Mouse (Mus musculus) CH12.LX (cell line): ENCODE results near the gene Numa1. TPM values are rescaled to one million over a fixed set of nuclear protein-coding genes. Genes with fewer than 3 reads are reported as not detected.

Source experiments
- DNase-seq: peaks from one replicate; pipeline ENCODE4 v3.0.0-alpha.2; 2013; ENCODE audit errors: extremely low read depth
- H3K27ac ChIP-seq: 2 replicates; pipeline ENCODE4 v1.5.1; 2012; ENCODE audit warnings: low read depth, mild to moderate bottlenecking, control low read depth, moderate library complexity; ENCODE audit not compliant: insufficient read depth
- H3K27me3 ChIP-seq: replicated peaks from 2 replicates; pipeline ENCODE3; 2012; ENCODE audit warnings: inconsistent platforms
- H3K36me3 ChIP-seq, 2 experiments: replicated peaks in 1 of 2; 2 replicates each; pipeline versions ENCODE3 to v1.6.1; 2012; ENCODE audit warnings: inconsistent platforms in 1 of 2, low read length in 1 of 2, mild to moderate bottlenecking in 1 of 2, mixed read lengths in 1 of 2, moderate library complexity in 1 of 2; ENCODE audit not compliant: control insufficient read depth in 1 of 2, insufficient read depth in 1 of 2
- H3K4me1 ChIP-seq, 2 experiments: 2 replicates each; pipeline ENCODE4 v1.6.1; 2012; ENCODE audit warnings: inconsistent platforms in 1 of 2, moderate library complexity in 1 of 2; ENCODE audit not compliant: insufficient read depth in 2 of 2, control insufficient read depth in 1 of 2
- H3K4me2 ChIP-seq: 2 replicates; pipeline ENCODE4 v1.6.1; 2012; ENCODE audit warnings: low read depth, mild to moderate bottlenecking, control low read depth; ENCODE audit not compliant: poor library complexity, insufficient read depth, severe bottlenecking
- H3K4me3 ChIP-seq, 3 experiments: fragments of 150-350 bp in 1 of 3; sonication (generic) in 1 of 3; replicated peaks in 1 of 3; 2 replicates each; pipeline versions ENCODE3 to v1.5.1; 2011 to 2012; ENCODE audit warnings: low read depth in 2 of 3, low read length in 2 of 3, mild to moderate bottlenecking in 2 of 3, moderate library complexity in 2 of 3, control low read depth in 1 of 3, improper control_type of control experiment in 1 of 3, inconsistent platforms in 1 of 3, mixed read lengths in 1 of 3; ENCODE audit not compliant: poor library complexity in 1 of 3
- H3K79me2 ChIP-seq: replicated peaks from 2 replicates; pipeline ENCODE4 v1.6.1; 2012; ENCODE audit warnings: mild to moderate bottlenecking, moderate library complexity; ENCODE audit not compliant: control insufficient read depth, poor library complexity, insufficient read depth, severe bottlenecking; ENCODE audit errors: extremely low read depth
- H3K9ac ChIP-seq: 2 replicates; pipeline ENCODE4 v1.6.1; 2012; ENCODE audit warnings: low read depth, mild to moderate bottlenecking, control low read depth, moderate library complexity; ENCODE audit not compliant: insufficient read depth
- H3K9me3 ChIP-seq: replicated peaks from 2 replicates; pipeline ENCODE3; 2012; ENCODE audit warnings: low read length, inconsistent platforms, mixed read lengths
- CTCF ChIP-seq, 2 experiments: IDR thresholded peaks in 1 of 2; conservative IDR thresholded peaks in 1 of 2; 2 replicates each; pipeline ENCODE4 v1.5.1; 2011 to 2012; ENCODE audit warnings: low read depth in 2 of 2, low read length in 2 of 2, improper control_type of control experiment in 1 of 2, inconsistent platforms in 1 of 2, mild to moderate bottlenecking in 1 of 2, moderate library complexity in 1 of 2
- ETS1 ChIP-seq: conservative IDR thresholded peaks from 2 replicates; pipeline ENCODE4 v1.6.1; 2012; ENCODE audit warnings: low read depth, mild to moderate bottlenecking, inconsistent platforms, low read length, improper control_type of control experiment, moderate library complexity
- HCFC1 ChIP-seq: IDR thresholded peaks from 2 replicates; pipeline ENCODE4 v1.6.1; 2012; ENCODE audit warnings: low read depth, mild to moderate bottlenecking, inconsistent platforms, low read length, improper control_type of control experiment
- IRF4 ChIP-seq: IDR thresholded peaks from 2 replicates; pipeline ENCODE4 v1.6.1; 2014; ENCODE audit warnings: low read depth, mild to moderate bottlenecking, inconsistent platforms, low read length, improper control_type of control experiment
- JUN ChIP-seq: IDR thresholded peaks from 2 replicates; pipeline ENCODE4 v1.6.1; 2011; ENCODE audit warnings: low read depth, mild to moderate bottlenecking, low read length, improper control_type of control experiment, moderate library complexity; ENCODE audit not compliant: insufficient read depth
- KAT2A ChIP-seq: IDR thresholded peaks from 2 replicates; pipeline ENCODE4 v1.6.1; 2012; ENCODE audit warnings: low read length, improper control_type of control experiment, inconsistent platforms; ENCODE audit not compliant: insufficient replicate concordance
- MAFK ChIP-seq: IDR thresholded peaks from 2 replicates; pipeline ENCODE4 v1.6.1; 2011; ENCODE audit warnings: low read length, improper control_type of control experiment; ENCODE audit not compliant: insufficient replicate concordance
- MAX ChIP-seq: IDR thresholded peaks from 2 replicates; pipeline ENCODE4 v1.6.1; 2011; ENCODE audit warnings: low read length, improper control_type of control experiment
- MYC ChIP-seq: IDR thresholded peaks from 2 replicates; pipeline ENCODE4 v1.6.1; 2011; ENCODE audit warnings: low read depth, mild to moderate bottlenecking, improper control_type of control experiment, low read length
- PAX5 ChIP-seq: IDR thresholded peaks from 2 replicates; pipeline ENCODE4 v1.6.1; 2012; ENCODE audit warnings: low read length, inconsistent platforms, mixed read lengths
- SIN3A ChIP-seq: IDR thresholded peaks from 2 replicates; pipeline ENCODE4 v1.6.1; 2012; ENCODE audit warnings: low read length, improper control_type of control experiment, inconsistent platforms
- SMC3 ChIP-seq: IDR thresholded peaks from 2 replicates; pipeline ENCODE4 v1.6.1; 2011; ENCODE audit warnings: low read depth, low read length, improper control_type of control experiment
- TBP ChIP-seq: conservative IDR thresholded peaks from 2 replicates; pipeline ENCODE4 v1.6.1; 2011; ENCODE audit warnings: low read depth, low read length, improper control_type of control experiment
- UBTF ChIP-seq: IDR thresholded peaks from 2 replicates; pipeline ENCODE4 v1.6.1; 2012; ENCODE audit warnings: low read depth, mild to moderate bottlenecking, inconsistent platforms, low read length, improper control_type of control experiment, moderate library complexity
- USF1 ChIP-seq: IDR thresholded peaks from 2 replicates; pipeline ENCODE4 v1.6.1; 2014; ENCODE audit warnings: low read depth, mild to moderate bottlenecking, inconsistent platforms, low read length, improper control_type of control experiment
- USF2 ChIP-seq: conservative IDR thresholded peaks from 2 replicates; pipeline ENCODE4 v1.6.1; 2011; ENCODE audit warnings: low read depth, low read length, improper control_type of control experiment
- ZC3H11A ChIP-seq: IDR thresholded peaks from 2 replicates; pipeline ENCODE4 v1.6.1; 2012; ENCODE audit warnings: low read depth, mild to moderate bottlenecking, inconsistent platforms, low read length, improper control_type of control experiment
- dilution Hi-C: fragments of 300-500 bp; cut with MboI; formaldehyde crosslinking; loops from 2 replicates; pipeline ENCODE4 v1.14.3; 2020; ENCODE audit warnings: low sequenced_read_pairs; ENCODE audit not compliant: extremely low pct_unique_long_range_greater_than_20kb, extremely low pct_ligation_motif_present
- in situ Hi-C: fragments of 300-500 bp; cut with MboI; formaldehyde crosslinking; loops from 3 replicates; pipeline ENCODE4 v1.14.3; 2019; ENCODE audit warnings: low sequenced_read_pairs, low pct_ligation_motif_present, low pct_unique_long_range_greater_than_20kb, mixed read lengths
- polyA plus RNA-seq: library from polyadenylated mRNA; unstranded; fragments of >175 nt; gene quantifications from 2 replicates; pipeline ENCODE4 v1.2.1, GENCODE M21; 2012; ENCODE audit warnings: low read depth; ENCODE audit not compliant: insufficient read length
- total RNA-seq, 2 experiments: library from RNA; depleted of rRNA; stranded (reverse); fragments of 300-350 nt in 1 of 2; fragments of >200 nt in 1 of 2; gene quantifications; 2 replicates each; pipeline ENCODE4 v1.2.3; 2012 to 2014

Gene Numa1
- total and polyA plus RNA-seq, 3 experiments: 38.0 to 75.7 (median 57.6) TPM

- in situ Hi-C loops (no loop called here), dilution Hi-C loops (no loop called here)
- H3K27me3 ChIP-seq: no peaks in the 10 kb centered on the region
- H3K4me1 ChIP-seq: peaks cover 0 to 5% of the 10 kb centered on the region in 2 experiments; a peak in 3 of 4 replicates
- TF ChIP-seq JUN: no peak
- no peak for TF ChIP-seq CTCF (conservative IDR thresholded peaks at IDR 0.05 in 1 of 2, IDR thresholded peaks at IDR 0.05 in 1 of 2; ENCODE audit: low read depth in 2 of 2, low read length in 2 of 2)
- TF ChIP-seq PAX5: no peak
- no peak for TF ChIP-seq SMC3
- no peak for TF ChIP-seq MAX
- no peak for TF ChIP-seq SIN3A
- TF ChIP-seq HCFC1: no peak
- no peak for TF ChIP-seq TBP
- no peak for TF ChIP-seq USF1
- no peak for TF ChIP-seq MAFK
- TF ChIP-seq USF2: no peak
- no peak for TF ChIP-seq UBTF
- TF ChIP-seq KAT2A: no peak
- no peak for TF ChIP-seq MYC
- no peak for TF ChIP-seq IRF4
- no peak overlapping the region for H3K9ac ChIP-seq
- H3K27ac ChIP-seq: no peak overlapping the region
- DNase-seq: no peak
- H3K36me3 ChIP-seq: peaks cover 81 to 98% of the 10 kb centered on the region in 2 experiments
- no peak overlapping the region for H3K4me3 ChIP-seq
- H3K4me2 ChIP-seq: no peak overlapping the region
- H3K9me3 ChIP-seq: no peaks in the 10 kb centered on the region
- no peaks in the 10 kb centered on the region for H3K79me2 ChIP-seq
Observed at GRCm38 (mm10) chr7:101999461-102000151, 65.7 kb downstream of the Numa1 start.

GRCm38 (mm10) chr7:102000296-102000695, 66.4 kb downstream of the Numa1 start:
- in situ Hi-C loops (no loop called here), dilution Hi-C loops (no loop called here)
- Histone ChIP-seq H3K4me1 (0 out of 4 replicates have a peak, but pooled peaks cover 0 to 3% of the 10 kb centered on the region in 2 experiments), H3K9ac (no peak overlapping the region), H3K4me3 (no peak overlapping the region), H3K27me3 (no peaks in the 10 kb centered on the region), H3K27ac (no peak overlapping the region), H3K79me2 (no peaks in the 10 kb centered on the region), H3K4me2 (no peak overlapping the region), H3K9me3 (no peaks in the 10 kb centered on the region), H3K36me3 (peaks cover 81 to 98% of the 10 kb centered on the region in 2 experiments)
- TF ChIP-seq IRF4: no peak
- no peak for TF ChIP-seq ETS1
- no peak for TF ChIP-seq ZC3H11A
- DNase-seq: no peak
